1 mouse cellular context compared by ENCODE assay signal in the genomic region with DNA sequence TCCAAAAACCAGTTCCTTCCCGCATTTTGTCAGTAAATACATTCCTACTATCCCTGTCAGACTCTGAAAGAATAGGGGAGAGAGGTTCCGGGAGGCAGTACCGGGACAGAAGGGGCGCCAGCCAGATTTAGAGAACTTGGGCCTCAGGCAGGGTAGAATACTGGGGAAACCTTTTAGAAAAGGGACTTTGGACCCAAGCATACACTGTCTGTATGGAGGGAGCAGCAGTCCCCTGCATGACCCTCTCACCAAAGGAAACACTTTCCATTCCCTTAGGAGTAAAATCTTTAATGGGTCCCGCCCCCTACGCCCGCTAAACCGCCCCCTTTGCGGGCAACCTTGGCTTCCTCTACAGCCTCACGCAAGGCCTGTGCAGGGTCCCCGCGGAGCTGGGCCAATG.
TF ChIP-seq lines count a peak whose summit lies in the region.

No protein-coding gene starts in this region.

TF ChIP-seq in MEL, 35 proteins besides CTCF, POLR2A, EP300 and RAD21 (continued from another document):
- TF ChIP-seq MYC (IDR thresholded peaks at IDR 0.05; ENCODE audit: low read depth, low read length), result 0 out of 2 replicates have a peak, but pooled peaks have one; percentile 32
- TF ChIP-seq NRF1 (IDR thresholded peaks at IDR 0.05; ENCODE audit: insufficient read depth, low read depth, low read length, poor library complexity, severe bottlenecking), result no peak
- TF ChIP-seq ZC3H11A (IDR thresholded peaks at IDR 0.05; ENCODE audit: low read depth, low read length), result peak; percentile 28; the same call in 1 of the 2 replicates
